Mouse (Mus musculus): ENCODE results near the gene Ip6k1.
A peak's percentile ranks its signal among the peaks of the same experiment; 100 is the strongest.

- peak; percentile 99 for TF ChIP-seq CTCF (conservative IDR thresholded peaks at IDR 0.05; ENCODE audit: low read length)
- TF ChIP-seq POU5F1 (IDR thresholded peaks at IDR 0.05; ENCODE audit: borderline replicate concordance, low read length), result no peak
These were observed 65.6 kb downstream of the Ip6k1 start for GRCm38 (mm10) chr9:108067900-108068299.
